ENCODE assay signal across 8 mouse cellular contexts in the genomic region with DNA sequence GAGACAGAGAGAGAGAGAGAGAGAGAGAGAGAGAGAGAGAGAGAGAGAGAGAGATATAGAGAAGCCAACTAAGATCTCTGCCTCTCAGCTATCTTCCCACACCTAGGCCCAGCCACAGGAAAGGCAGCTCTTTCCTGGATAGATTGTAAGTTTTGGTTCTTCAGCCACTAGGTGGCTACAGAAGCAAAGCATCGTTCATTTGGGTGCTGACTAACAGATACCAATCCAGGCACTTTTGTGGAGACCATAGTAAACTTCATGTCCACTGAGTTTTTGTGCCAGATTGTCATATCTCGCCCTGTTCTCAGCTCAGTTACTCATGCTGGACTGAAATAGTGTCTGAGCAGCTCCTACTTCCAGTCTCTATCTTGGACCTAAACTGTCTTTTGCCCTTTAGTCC. TPM values are rescaled to one million over a fixed set of nuclear protein-coding genes. Genes with fewer than 3 reads are reported as not detected.
DNase-seq lines count a peak whose midpoint lies in the region; ATAC-seq and TF ChIP-seq lines count a peak whose summit lies in the region.

No protein-coding gene starts in this region.

- no peak overlapping the region for H3K9ac ChIP-seq in hindbrain, postnatal 0 days (replicated peaks; ENCODE audit: low read length)
- no peak overlapping the region for H3K9ac ChIP-seq in hindbrain, embryonic 13.5 days
- H3K9ac ChIP-seq in liver, embryonic 11.5 days (ENCODE audit: low read depth, low read length): no peak overlapping the region

- WGBS in hindbrain, postnatal 0 days: 27% methylated on average over 2 of the region's 2 CpGs
- 53% methylated on average over 2 of the region's 2 CpGs for WGBS in hindbrain, embryonic 13.5 days
- WGBS in heart, embryonic 10.5 days: 37% methylated on average over 2 of the region's 2 CpGs
- WGBS in liver, embryonic 11.5 days: 35% methylated on average over 2 of the region's 2 CpGs

- H3K36me3 ChIP-seq in hindbrain, postnatal 0 days (ENCODE audit: insufficient read depth, low read length): peaks cover 34% of the 10 kb centered on the region
- peaks cover 45% of the 10 kb centered on the region for H3K36me3 ChIP-seq in hindbrain, embryonic 13.5 days
- H3K36me3 ChIP-seq in heart, embryonic 10.5 days: peaks cover 50% of the 10 kb centered on the region
- H3K36me3 ChIP-seq in liver, embryonic 11.5 days (ENCODE audit: control insufficient read depth, insufficient read depth, low read length): peaks cover 19% of the 10 kb centered on the region

- H3K27me3 ChIP-seq in hindbrain, postnatal 0 days (ENCODE audit: insufficient read depth, low read length): no peaks in the 10 kb centered on the region
- no peaks in the 10 kb centered on the region for H3K27me3 ChIP-seq in hindbrain, embryonic 13.5 days
- H3K27me3 ChIP-seq in heart, embryonic 10.5 days (ENCODE audit: insufficient read depth, poor library complexity, severe bottlenecking): no peaks in the 10 kb centered on the region
- no peaks in the 10 kb centered on the region for H3K27me3 ChIP-seq in liver, embryonic 11.5 days (replicated peaks; ENCODE audit: control insufficient read depth, insufficient read depth, low read length)

- no peak overlapping the region for H3K4me3 ChIP-seq in hindbrain, postnatal 0 days (ENCODE audit: low read length)
- no peak overlapping the region for H3K4me3 ChIP-seq in hindbrain, embryonic 13.5 days
- H3K4me3 ChIP-seq in heart, embryonic 10.5 days: no peak overlapping the region
- no peak overlapping the region for H3K4me3 ChIP-seq in liver, embryonic 11.5 days (ENCODE audit: low read depth, low read length)

- TF ChIP-seq CTCF in hindbrain, postnatal 0 days (IDR thresholded peaks at IDR 0.05; ENCODE audit: low read depth): peak; percentile 78

- peak; percentile 77 for DNase-seq in hindbrain, postnatal 0 days (ENCODE audit: low spot score)
- DNase-seq in CD4-positive helper T cell, adult 2 months (ENCODE audit: low read depth, low spot score): peak; percentile 66
- peak; percentile 79 for DNase-seq in NIH3T3 (ENCODE audit: low read depth)
- DNase-seq in heart, embryonic 10.5 days (ENCODE audit: low spot score): peak; percentile 77
- no peak for DNase-seq in liver, embryonic 11.5 days (ENCODE audit: low spot score)
- peak; percentile 7 to 57 for DNase-seq in thymus, postnatal 10 days (ENCODE audit: low spot score in 2 of 2)
- no peak for DNase-seq in spleen, postnatal 10 days (ENCODE audit: low spot score in 2 of 2)

- H3K4me1 ChIP-seq in hindbrain, postnatal 0 days (ENCODE audit: insufficient read depth, low read length): no peaks in the 10 kb centered on the region
- no peaks in the 10 kb centered on the region for H3K4me1 ChIP-seq in hindbrain, embryonic 13.5 days (replicated peaks)
- peaks cover 5% of the 10 kb centered on the region; the same call in 1 of the 2 replicates for H3K4me1 ChIP-seq in heart, embryonic 10.5 days
- H3K4me1 ChIP-seq in liver, embryonic 11.5 days (replicated peaks; ENCODE audit: control insufficient read depth, insufficient read depth, low read length): no peaks in the 10 kb centered on the region

- H3K9me3 ChIP-seq in hindbrain, postnatal 0 days (ENCODE audit: low read length): no peaks in the 10 kb centered on the region
- H3K9me3 ChIP-seq in hindbrain, embryonic 13.5 days: no peaks in the 10 kb centered on the region
- no peaks in the 10 kb centered on the region for H3K9me3 ChIP-seq in heart, embryonic 10.5 days
- H3K9me3 ChIP-seq in liver, embryonic 11.5 days (ENCODE audit: control insufficient read depth, low read length): no peaks in the 10 kb centered on the region

- ATAC-seq in hindbrain, postnatal 0 days: peak; percentile 65
- ATAC-seq in hindbrain, embryonic 13.5 days (ENCODE audit: low FRiP score): no peak
- ATAC-seq in liver, embryonic 11.5 days (replicated peaks; ENCODE audit: low FRiP score): 0 out of 2 replicates have a peak, but pooled peaks have one; percentile 47

- H3K27ac ChIP-seq in hindbrain, postnatal 0 days: no peak overlapping the region
- H3K27ac ChIP-seq in hindbrain, embryonic 13.5 days: no peak overlapping the region
- H3K27ac ChIP-seq in heart, embryonic 10.5 days: no peak overlapping the region
- H3K27ac ChIP-seq in liver, embryonic 11.5 days (ENCODE audit: low read depth, low read length): no peak overlapping the region

- H3K4me2 ChIP-seq in hindbrain, postnatal 0 days (ENCODE audit: low read depth, low read length): no peak overlapping the region
- no peak overlapping the region for H3K4me2 ChIP-seq in hindbrain, embryonic 13.5 days
- no peak overlapping the region for H3K4me2 ChIP-seq in liver, embryonic 11.5 days

RNA-seq across cellular contexts. Expression of a gene that starts 26.8 kb away (rescaled TPM):
- 147 and 148 TPM in 2 replicates for total RNA-seq in hindbrain, postnatal 0 days (2014; rRNA removed)
- 133 and 135 TPM in 2 replicates for polyA plus RNA-seq in hindbrain, postnatal 0 days (2015; fragmentation: Nextera tagmentation; extraction: Ambion mirVana)
- polyA plus RNA-seq in hindbrain, embryonic 13.5 days (2015; fragmentation: Nextera tagmentation; extraction: Ambion mirVana): 111 and 116 TPM in 2 replicates
- 121 and 152 TPM in 2 replicates for polyA plus RNA-seq in heart, embryonic 10.5 days (2016; fragmentation: Nextera tagmentation; extraction: Ambion mirVana)
- polyA plus RNA-seq in liver, embryonic 11.5 days (2014; fragmentation: Nextera tagmentation; extraction: Ambion mirVana): 49.4 and 49.8 TPM in 2 replicates

RNA-seq across cellular contexts. Expression of a gene that starts 37.1 kb away (rescaled TPM):
- 36.0 and 41.2 TPM in 2 replicates for total RNA-seq in hindbrain, postnatal 0 days (2014; rRNA removed)
- 93.4 and 101 TPM in 2 replicates for polyA plus RNA-seq in hindbrain, postnatal 0 days (2015; fragmentation: Nextera tagmentation; extraction: Ambion mirVana)
- 94.6 and 96.7 TPM in 2 replicates for polyA plus RNA-seq in hindbrain, embryonic 13.5 days (2015; fragmentation: Nextera tagmentation; extraction: Ambion mirVana)
- polyA plus RNA-seq in heart, embryonic 10.5 days (2016; fragmentation: Nextera tagmentation; extraction: Ambion mirVana): 101 and 104 TPM in 2 replicates
- 66.8 and 75.9 TPM in 2 replicates for polyA plus RNA-seq in liver, embryonic 11.5 days (2014; fragmentation: Nextera tagmentation; extraction: Ambion mirVana)

RNA-seq across cellular contexts. Expression of a gene that starts 44.1 kb away (rescaled TPM):
- 30.7 and 31.8 TPM in 2 replicates for total RNA-seq in hindbrain, postnatal 0 days (2014; rRNA removed)
- polyA plus RNA-seq in hindbrain, postnatal 0 days (2015; fragmentation: Nextera tagmentation; extraction: Ambion mirVana): 33.1 and 35.4 TPM in 2 replicates
- polyA plus RNA-seq in hindbrain, embryonic 13.5 days (2015; fragmentation: Nextera tagmentation; extraction: Ambion mirVana): 65.1 and 71.7 TPM in 2 replicates
- 63.3 and 97.6 TPM in 2 replicates for polyA plus RNA-seq in heart, embryonic 10.5 days (2016; fragmentation: Nextera tagmentation; extraction: Ambion mirVana)
- 85.6 and 92.2 TPM in 2 replicates for polyA plus RNA-seq in liver, embryonic 11.5 days (2014; fragmentation: Nextera tagmentation; extraction: Ambion mirVana)

Comparison
In these comparisons a context has a peak if more than half of its experiments do, and no peak if none do; other contexts are left out.
1. DNase-seq: peak in hindbrain, postnatal 0 days (single experiment), CD4-positive helper T cell, adult 2 months (single experiment), NIH3T3 (single experiment), heart, embryonic 10.5 days (single experiment) and thymus, postnatal 10 days (2 of 2); none in liver, embryonic 11.5 days (single experiment) and spleen, postnatal 10 days (0 of 2).